Mouse (Mus musculus): ENCODE data around the gene Pdap1.

DNA sequence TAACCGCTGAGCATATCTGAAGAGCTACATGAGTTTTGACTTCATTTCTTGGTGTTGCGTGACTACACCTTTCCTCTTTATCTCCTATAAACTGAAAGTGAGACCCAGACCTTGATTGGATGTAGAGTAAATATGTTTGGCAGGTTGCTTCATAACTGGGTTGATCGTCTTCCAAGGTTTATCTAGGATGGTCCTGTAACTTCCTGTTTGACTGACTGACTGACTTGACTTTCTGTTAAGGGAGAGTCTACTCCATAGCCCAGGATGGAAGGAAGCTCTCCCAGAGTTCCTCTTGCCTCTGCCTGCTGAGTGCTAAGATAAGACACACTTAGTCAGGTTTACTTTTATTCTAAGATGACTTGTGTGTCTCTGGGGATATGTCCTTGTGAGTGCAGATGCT is 50.2 kb downstream of the Pdap1 start:
- TF ChIP-seq POLR2A (IDR thresholded peaks at IDR 0.05; ENCODE audit: borderline replicate concordance, control insufficient read depth, low read depth, low read length) (no peak), CTCF (IDR thresholded peaks at IDR 0.05; ENCODE audit: control insufficient read depth, insufficient read depth, low read length) (no peak)
